9 mouse cellular contexts compared by ENCODE assay signal in genomic region chr10:81317273-81317672, GRCm38 (mm10). TPM values are rescaled to one million over a fixed set of nuclear protein-coding genes. Genes with fewer than 3 reads are reported as not detected.
A peak's percentile ranks its signal among the peaks of the same experiment; 100 is the strongest.
DNase-seq lines count a peak whose midpoint lies in the region; ATAC-seq and TF ChIP-seq lines count a peak whose summit lies in the region.
"Had no signal": no experiment of that assay in that cellular context is flagged by ENCODE, and none has a peak within 500 bp of the region (broad histone marks: within the 10 kb centered on the region; RNA-seq: fewer than 3 reads in every experiment).

No protein-coding gene starts in this region.

- H3K4me3 ChIP-seq in gastrocnemius, adult 2 months: peak overlapping the region; percentile 33

- intact Hi-C loops in gastrocnemius, adult 2 months (cut with DNase I): no loop called here

- TF ChIP-seq CTCF in gastrocnemius, adult 2 months (IDR thresholded peaks at IDR 0.05): no peak

- no peak for DNase-seq in gastrocnemius, adult 2 months
- DNase-seq in gastrocnemius, adult 8-10 months (ENCODE audit: low spot score in 2 of 2): no peak
- DNase-seq in ZHBTc4 (ENCODE audit: low read depth, low spot score) (peak; percentile 95), MN1 (ENCODE audit: low spot score) (no peak)
- DNase-seq in gonadal fat pad, adult 2 months (ENCODE audit: low read depth): peak; percentile 33
- DNase-seq in kidney, postnatal 36 days: peak; percentile 75 to 80
- no peak for DNase-seq in cerebellum, postnatal 36 days

- peak; percentile 11; the same call in 1 of the 2 replicates for ATAC-seq in megakaryocyte-erythroid progenitor cell, adult 5-6 weeks (replicated peaks; ENCODE audit: low FRiP score, low TSS enrichment, poor library complexity, severe bottlenecking)

- H3K27ac ChIP-seq in gastrocnemius, adult 2 months: peak overlapping the region; percentile 24; the same call in 1 of the 2 replicates
- H3K27ac ChIP-seq: macrophage had no signal

RNA-seq across cellular contexts. Expression of gene Cactin, which starts 3.6 kb away (rescaled TPM):
- total RNA-seq in gastrocnemius, adult 2 months (2021): 10 to 100 TPM in 1 of 2 experiments, 1 to 10 TPM in 1; 8.5 to 11.5 TPM
- total RNA-seq in gastrocnemius, adult 8-10 months (2022): 10 to 100 TPM in 1 of 4 experiments, 1 to 10 TPM in 3; 9.4 to 11.3 (median 9.8) TPM
- polyA plus RNA-seq in gonadal fat pad, adult 2 months (2012; rRNA removed): 24.8 and 25.0 TPM in 2 replicates
- total RNA-seq in megakaryocyte-erythroid progenitor cell, adult 5-6 weeks (2014; fragmentation: Nextera tagmentation): 26.4 and 46.2 TPM in 2 replicates
- 30.4 and 33.4 TPM in 2 replicates for total RNA-seq in megakaryocyte-erythroid progenitor cell, adult 5-6 weeks (2017)

RNA-seq across cellular contexts. Expression of gene Tbxa2r, which starts 11.3 kb away (rescaled TPM):
- under 1 TPM; 0.43 to 0.75 TPM for total RNA-seq in gastrocnemius, adult 2 months (2021)
- under 1 TPM; 0.12 to 0.36 (median 0.19) TPM for total RNA-seq in gastrocnemius, adult 8-10 months (2022)
- polyA plus RNA-seq in gonadal fat pad, adult 2 months (2012; rRNA removed): 8.3 and 9.3 TPM in 2 replicates
- total RNA-seq in megakaryocyte-erythroid progenitor cell, adult 5-6 weeks (2014; fragmentation: Nextera tagmentation): 0.66 and 2.3 TPM in 2 replicates
- total RNA-seq in megakaryocyte-erythroid progenitor cell, adult 5-6 weeks (2017): 0.52 TPM in 1 of 2 replicates, not detected in the other
- polyA plus RNA-seq: macrophage had no signal

RNA-seq across cellular contexts. Expression of gene Pip5k1c, which starts 24.5 kb away (rescaled TPM):
- total RNA-seq in gastrocnemius, adult 2 months (2021): 10 to 100 TPM; 20.7 to 25.0 TPM
- total RNA-seq in gastrocnemius, adult 8-10 months (2022): 10 to 100 TPM; 18.5 to 22.8 (median 21.9) TPM
- 57.9 and 58.4 TPM in 2 replicates for polyA plus RNA-seq in gonadal fat pad, adult 2 months (2012; rRNA removed)
- total RNA-seq in megakaryocyte-erythroid progenitor cell, adult 5-6 weeks (2014; fragmentation: Nextera tagmentation): 40.4 and 51.0 TPM in 2 replicates
- total RNA-seq in megakaryocyte-erythroid progenitor cell, adult 5-6 weeks (2017): 17.3 and 26.2 TPM in 2 replicates

RNA-seq across cellular contexts. Expression of gene Gipc3, which starts 25.8 kb away (rescaled TPM):
- 1 to 10 TPM in 1 of 2 experiments, under 1 TPM in 1; 0.69 to 1.3 TPM for total RNA-seq in gastrocnemius, adult 2 months (2021)
- 1 to 10 TPM in 1 of 4 experiments, under 1 TPM in 3; 0.46 to 1.2 (median 0.73) TPM for total RNA-seq in gastrocnemius, adult 8-10 months (2022)
- polyA plus RNA-seq in gonadal fat pad, adult 2 months (2012; rRNA removed): 1.4 and 1.7 TPM in 2 replicates
- not detected in 2 replicates for total RNA-seq in megakaryocyte-erythroid progenitor cell, adult 5-6 weeks (2014; fragmentation: Nextera tagmentation)
- not detected in 2 replicates for total RNA-seq in megakaryocyte-erythroid progenitor cell, adult 5-6 weeks (2017)
- polyA plus RNA-seq: macrophage had no signal

RNA-seq across cellular contexts. Expression of gene Tjp3, which starts 25.9 kb away (rescaled TPM):
- not detected for total RNA-seq in gastrocnemius, adult 2 months (2021)
- total RNA-seq in gastrocnemius, adult 8-10 months (2022): not detected
- 21.4 and 29.9 TPM in 2 replicates for polyA plus RNA-seq in gonadal fat pad, adult 2 months (2012; rRNA removed)
- total RNA-seq in megakaryocyte-erythroid progenitor cell, adult 5-6 weeks (2014; fragmentation: Nextera tagmentation): 0.81 and 7.3 TPM in 2 replicates
- total RNA-seq in megakaryocyte-erythroid progenitor cell, adult 5-6 weeks (2017): 1.3 and 2.5 TPM in 2 replicates

Comparison
In these comparisons a context has a peak if more than half of its experiments do, and no peak if none do; other contexts are left out.
1. DNase-seq: peak in ZHBTc4 (single experiment), gonadal fat pad, adult 2 months (single experiment) and kidney, postnatal 36 days (2 of 2); none in gastrocnemius, adult 2 months (single experiment), gastrocnemius, adult 8-10 months (0 of 2), MN1 (single experiment) and cerebellum, postnatal 36 days (0 of 2).